Mouse (Mus musculus) lung, adult 18-20 months (tissue): ENCODE results near the gene Slc29a2.
A peak's percentile ranks its signal among the peaks of the same experiment; 100 is the strongest.

Experiments used
- DNase-seq, 2 experiments: peaks; one replicate each; pipeline ENCODE4 v3.0.0; 2022; ENCODE audit warnings: mixed read lengths in 2 of 2

The Slc29a2 gene

GRCm38 (mm10) chr19:5060365-5061330, 37.0 kb downstream of the Slc29a2 start:
- DNase-seq = peak in 1 of 2 experiments; percentile 42

DNA sequence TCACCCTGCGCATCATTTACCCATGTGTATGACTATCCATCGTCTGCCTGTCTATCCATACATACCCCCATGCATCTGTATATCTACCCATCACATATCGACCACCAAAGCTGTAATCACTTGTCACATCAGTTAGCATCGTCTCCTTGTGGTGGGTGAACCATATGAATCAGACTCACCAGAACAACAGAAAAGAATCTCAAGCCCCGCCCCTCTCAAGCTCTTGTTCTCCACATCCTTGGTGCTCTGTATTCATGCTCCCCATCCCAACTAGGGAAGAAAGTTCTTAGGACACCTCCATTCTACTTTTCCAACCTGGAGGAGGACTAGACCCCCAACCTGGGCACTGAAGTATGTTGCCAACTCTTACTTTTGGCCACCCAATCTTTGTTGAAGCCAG, 38.4 kb downstream of the Slc29a2 start:
- DNase-seq = no peak

DNA sequence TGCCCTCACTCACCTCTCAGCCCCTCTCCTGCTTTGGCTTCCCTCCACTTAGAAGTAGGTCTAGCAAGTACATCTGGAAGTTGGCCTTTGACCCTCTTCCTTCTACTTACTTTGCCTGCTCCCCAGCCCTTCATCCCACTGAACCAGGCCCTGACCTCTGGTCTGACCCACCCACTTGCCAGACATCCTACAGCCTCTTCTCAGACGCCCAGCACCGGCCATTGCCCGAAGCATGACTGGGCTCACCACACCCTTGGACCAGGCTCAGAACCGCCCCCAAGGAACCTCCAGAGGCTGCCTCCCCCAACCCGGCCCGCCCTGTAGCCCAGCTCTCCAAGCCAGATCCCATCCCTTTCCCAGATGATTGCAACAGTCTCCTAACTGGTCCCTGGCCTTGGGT, 38.8 kb downstream of the Slc29a2 start:
- DNase-seq = peak in 1 of 2 experiments; percentile 42

- DNase-seq = peak in 1 of 2 experiments; percentile 37
These were observed 41.4 kb downstream of the Slc29a2 start for GRCm38 (mm10) chr19:5065104-5065503.

DNA sequence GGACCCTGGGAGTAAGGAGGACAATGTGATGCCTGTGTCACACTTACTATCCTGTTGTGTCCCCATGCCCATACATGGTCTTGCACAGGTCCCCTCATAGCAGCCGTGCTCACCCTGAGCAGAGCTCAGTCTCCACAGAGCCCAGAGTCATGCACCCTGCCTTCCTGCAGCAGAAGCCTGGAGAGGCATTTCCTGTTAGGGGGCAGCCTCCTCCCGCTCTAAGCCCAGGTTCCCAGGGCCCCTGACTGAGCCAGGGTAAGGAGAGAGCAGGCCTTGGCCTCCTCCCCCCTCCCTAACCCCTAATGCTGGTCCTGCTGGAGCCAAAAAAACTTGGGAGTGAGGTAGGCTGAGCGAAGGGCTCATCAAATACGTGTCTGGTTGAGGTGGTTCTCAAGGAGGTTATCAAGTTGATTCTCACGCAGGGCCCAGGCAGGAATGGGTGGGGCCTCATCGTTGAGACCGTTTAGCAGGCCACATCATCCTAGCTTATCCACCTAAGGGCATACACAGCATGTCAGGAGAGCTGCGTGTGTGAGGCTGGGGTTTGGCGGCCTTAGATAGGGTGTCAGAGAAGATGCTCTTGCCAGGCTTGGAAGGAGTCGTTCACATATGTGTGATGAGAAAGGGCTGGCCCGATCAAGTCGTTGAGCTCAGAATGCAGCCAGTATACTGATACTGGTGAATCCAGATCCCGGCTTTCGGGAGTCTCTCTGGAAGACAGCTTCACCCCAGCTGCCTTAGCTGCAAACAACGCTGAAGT, 43.6 kb downstream of the Slc29a2 start:
- no peak for DNase-seq

GRCm38 (mm10) chr19:5067867-5068569, 44.4 kb downstream of the Slc29a2 start, which contains the start of gene Cd248:
Gene Cd248 (plus strand): TSS chr19:5068078.
- peak; percentile 49 to 59 for DNase-seq

DNA sequence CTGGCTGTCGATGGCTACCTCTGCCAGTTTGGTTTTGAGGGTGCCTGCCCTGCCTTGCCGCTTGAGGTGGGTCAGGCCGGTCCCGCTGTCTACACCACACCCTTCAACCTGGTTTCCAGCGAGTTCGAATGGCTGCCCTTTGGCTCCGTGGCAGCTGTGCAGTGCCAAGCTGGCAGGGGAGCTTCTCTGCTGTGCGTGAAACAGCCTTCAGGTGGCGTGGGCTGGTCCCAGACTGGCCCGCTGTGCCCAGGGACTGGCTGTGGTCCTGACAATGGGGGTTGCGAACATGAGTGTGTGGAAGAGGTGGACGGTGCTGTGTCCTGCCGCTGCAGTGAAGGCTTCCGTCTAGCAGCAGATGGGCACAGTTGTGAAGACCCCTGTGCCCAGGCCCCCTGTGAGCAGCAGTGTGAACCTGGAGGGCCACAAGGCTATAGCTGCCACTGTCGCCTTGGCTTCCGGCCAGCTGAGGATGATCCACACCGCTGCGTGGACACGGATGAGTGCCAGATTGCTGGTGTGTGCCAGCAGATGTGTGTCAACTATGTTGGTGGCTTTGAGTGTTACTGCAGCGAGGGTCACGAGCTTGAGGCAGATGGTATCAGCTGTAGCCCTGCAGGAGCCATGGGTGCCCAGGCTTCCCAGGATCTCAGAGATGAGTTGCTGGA, 45.0 kb downstream of the Slc29a2 start:
- no peak for DNase-seq

DNA sequence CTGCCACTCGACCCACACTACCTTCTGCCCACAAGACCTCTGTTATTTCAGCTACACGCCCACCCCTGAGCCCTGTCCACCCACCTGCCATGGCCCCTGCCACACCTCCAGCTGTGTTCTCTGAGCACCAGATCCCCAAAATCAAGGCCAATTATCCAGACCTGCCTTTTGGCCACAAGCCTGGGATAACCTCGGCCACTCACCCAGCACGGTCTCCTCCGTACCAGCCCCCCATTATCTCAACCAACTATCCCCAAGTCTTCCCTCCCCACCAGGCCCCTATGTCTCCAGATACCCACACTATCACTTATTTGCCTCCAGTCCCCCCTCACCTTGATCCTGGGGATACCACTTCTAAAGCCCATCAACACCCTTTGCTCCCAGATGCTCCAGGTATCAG, 45.8 kb downstream of the Slc29a2 start:
- DNase-seq = no peak

- DNase-seq = no peak
These were observed 46.3 kb downstream of the Slc29a2 start for GRCm38 (mm10) chr19:5069978-5070377.

DNA sequence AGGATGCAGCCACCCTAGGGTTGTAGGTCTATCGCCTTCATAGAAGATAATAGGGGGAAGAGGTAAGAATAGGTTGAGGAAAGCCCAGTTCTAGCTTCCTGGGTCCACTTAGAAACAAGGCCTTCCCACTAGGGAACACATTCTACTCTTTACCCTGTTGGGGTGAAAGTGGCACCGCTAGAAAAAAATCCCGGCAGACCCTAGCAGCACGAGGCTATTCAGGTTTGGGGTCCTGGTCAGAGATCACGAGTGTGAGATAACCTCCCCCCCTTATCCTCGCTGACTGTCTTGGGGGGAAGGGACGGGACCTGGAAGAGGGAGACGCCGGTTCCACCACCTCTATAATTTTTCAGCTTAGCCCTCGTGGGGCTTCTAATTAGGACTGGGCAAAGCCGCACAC, 47.4 kb downstream of the Slc29a2 start:
- DNase-seq = no peak

GRCm38 (mm10) chr19:5071545-5072369, 48.1 kb downstream of the Slc29a2 start:
- peak; percentile 84 to 87 for DNase-seq

GRCm38 (mm10) chr19:5072389-5073019, 48.8 kb downstream of the Slc29a2 start:
- peak in 1 of 2 experiments; percentile 39 for DNase-seq

- DNase-seq = peak; percentile 44 to 52
These were observed 49.4 kb downstream of the Slc29a2 start for GRCm38 (mm10) chr19:5073028-5073427.

DNA sequence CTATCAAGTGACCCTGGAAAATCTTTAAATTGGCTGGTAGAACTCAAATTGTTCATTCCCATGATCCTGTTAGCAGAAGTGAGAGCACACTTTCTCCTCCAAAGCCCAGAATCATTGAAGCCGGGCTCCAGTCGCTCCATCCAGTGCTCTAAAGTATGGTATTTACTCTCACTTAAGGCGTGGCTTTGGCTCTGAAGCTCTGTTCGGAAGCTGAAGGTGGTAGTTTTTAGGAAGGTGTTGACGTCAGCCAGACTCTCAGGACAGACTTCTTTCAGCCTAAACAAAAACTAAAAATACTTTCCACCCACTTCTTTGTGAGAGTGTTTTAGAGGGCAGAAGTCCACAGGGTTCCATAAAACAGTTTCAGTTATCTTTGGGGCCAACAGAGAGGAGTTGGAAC, 49.9 kb downstream of the Slc29a2 start:
- DNase-seq = no peak

- no peak for DNase-seq
These were observed 55.6 kb downstream of the Slc29a2 start for GRCm38 (mm10) chr19:5079279-5079678.
